Mouse (Mus musculus): ENCODE data around the gene Osbp2.

Osbp2 gene

DNA sequence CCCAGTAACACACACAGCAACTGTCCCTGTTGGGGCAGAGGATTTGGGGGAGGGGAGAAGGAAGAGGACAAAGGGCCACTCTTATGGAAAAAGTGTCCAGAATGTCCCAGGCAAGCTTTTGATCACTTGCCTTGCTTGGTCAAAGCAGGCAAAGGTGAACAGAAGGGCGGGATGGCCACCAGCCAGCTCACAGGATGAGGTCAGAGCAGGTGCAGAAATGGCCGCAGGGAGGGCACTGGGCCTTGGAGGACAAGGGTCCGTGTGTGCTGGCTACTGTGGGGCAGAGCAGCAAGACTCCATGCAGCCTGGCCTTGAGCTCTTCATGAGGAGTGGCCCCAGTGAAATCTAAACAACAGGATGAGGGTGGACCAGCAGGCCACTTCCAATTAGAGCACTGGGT is 110.9 kb downstream of the Osbp2 start:
- no peak for DNase-seq

DNA sequence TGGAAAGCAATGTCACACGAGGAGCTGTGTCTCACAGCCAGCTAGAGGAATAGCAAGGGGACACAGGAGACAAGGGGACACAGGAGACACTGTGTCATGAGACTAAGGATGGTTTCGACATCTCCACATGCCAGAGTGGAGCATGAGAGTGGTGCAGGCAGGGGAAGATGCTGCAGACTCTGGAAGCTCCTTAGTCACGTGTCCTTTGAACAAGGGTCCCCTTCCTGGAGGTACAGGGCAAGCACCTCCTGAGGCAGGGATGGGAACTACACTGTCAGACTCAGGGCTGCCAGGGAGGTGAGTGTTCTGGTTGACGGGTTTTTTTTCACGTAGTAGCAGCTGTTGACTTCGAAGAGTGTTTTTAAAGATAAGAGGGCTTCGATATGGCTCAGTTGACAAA is 113.9 kb downstream of the Osbp2 start:
- DNase-seq = no peak

DNA sequence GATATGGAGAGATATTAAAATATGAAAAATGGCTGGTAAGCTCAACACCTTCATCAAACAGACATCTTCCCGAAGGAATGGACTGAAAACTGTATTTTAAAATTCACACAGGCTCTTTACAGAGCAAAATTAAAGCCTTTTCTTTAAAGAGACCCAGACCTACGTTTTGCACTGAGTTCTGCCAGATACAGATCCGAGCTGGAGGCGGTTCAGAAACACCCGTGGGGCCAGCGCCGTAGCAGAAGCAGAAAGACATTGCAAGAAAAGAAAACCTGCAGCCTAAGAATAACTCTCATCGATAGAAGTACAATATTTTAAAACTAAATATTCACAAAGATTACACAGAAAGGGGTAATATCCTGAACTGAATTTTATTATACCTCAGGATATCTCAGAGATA is 121.3 kb downstream of the Osbp2 start:
- DNase-seq = no peak

DNA sequence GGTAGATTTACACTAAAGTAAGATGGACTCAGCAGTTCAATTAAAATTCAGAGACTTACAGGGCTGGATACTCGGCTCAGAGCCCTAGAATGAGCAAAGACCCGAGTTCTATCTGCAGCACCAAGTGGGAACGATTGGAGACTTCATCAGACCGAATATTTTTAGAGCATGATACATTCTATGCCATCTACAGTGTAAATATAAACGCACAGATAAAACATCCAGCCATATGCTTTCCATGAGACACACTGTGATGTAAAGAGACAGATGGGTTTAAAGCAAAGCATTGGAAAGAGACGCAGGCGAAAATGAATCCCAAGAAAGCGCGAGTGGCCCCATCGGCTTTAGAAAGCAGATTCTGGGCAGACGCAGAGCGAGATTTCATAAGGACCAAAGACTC is 122.5 kb downstream of the Osbp2 start:
- DNase-seq = no peak

DNA sequence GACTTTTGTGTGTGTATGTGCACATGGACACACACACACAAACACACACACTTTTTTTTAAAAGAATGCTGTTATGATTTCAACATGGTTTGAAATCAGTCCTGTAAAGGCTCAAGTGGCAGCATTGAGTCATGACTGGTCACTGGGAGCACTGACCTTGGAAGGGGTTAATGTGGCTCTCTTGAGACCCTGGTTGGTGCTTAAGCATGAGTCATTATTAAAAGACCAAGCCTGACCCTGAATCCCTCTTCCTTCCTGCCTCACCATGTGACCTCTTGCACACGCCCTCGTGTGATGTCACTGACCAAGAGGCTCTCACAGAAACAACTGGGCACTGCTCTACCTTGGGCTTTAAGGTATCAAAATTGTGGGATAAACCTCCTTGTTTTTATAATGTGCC is 124.9 kb downstream of the Osbp2 start:
- DNase-seq = no peak

DNA sequence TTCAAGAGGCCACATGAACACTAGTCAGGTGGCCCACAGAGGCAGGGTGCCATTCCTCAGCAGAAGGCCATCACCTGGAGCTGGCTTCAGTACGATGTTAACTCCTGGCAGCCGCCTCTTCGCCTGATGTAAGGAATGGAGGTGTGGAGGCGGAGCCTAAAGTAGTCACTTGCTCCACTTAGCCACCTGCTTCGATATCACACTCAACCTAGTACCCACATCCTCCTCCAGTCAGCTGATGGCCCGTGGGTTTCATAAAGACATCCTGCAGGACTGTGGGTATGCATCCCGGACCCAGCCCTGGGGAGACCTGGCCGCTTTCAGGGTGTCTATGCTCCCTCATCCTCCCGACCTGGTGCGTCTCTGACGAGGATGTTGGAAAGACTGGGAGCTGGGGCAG is 128.0 kb downstream of the Osbp2 start:
- DNase-seq = no peak

DNA sequence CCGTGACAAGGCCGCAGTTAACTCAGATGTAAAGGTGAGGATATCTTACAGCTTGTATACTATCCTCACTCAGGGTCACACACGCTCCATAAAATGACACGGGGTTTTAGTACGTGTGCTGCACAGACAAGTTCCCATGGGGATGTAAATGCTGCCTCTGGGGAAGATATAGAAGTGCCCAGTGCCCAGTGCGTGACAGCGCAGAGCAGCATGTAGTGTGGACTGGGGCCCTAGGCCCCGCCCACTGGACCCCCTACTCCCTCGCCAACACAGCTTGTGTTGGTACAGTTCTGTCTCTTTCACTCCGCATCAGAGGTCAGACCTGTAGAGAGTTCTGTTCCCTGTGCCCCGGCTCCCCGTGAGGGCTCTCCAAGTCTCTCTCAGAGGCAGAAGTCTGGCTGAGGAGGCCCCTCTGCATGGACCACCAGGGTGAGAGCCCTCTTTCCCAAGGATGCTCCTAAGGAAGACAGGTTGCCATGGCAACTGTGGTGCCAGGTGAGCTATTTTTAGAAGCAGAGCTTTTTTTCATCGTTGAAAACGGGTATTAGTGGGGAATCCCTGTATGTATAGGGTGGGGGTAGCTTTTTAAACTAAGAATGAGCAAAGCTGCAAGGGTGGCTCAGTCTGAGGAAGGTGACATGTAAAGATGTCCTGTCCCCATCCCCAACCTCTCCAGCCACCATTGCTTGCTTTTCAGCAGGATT is 129.6 kb downstream of the Osbp2 start:
- no peak for DNase-seq

DNA sequence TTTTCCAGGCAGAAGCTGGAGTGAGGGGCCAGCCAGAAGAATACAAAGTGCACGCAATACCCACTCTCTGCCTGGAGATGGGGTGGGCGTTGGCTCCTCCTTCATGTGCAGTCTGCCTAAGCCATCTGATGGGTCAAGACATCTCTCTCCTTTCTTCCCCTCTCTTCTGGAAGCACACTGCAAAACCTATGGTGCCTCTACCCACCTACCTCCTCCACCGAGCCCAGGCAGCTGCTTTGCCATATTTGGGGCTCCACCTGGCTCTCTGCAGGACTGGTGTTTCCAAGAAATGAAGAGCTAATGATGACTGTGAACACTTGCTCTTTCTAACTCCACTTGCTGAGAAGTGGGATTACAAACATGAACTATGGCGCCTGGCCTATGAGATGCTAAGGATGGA is 132.2 kb downstream of the Osbp2 start:
- no peak for DNase-seq

DNA sequence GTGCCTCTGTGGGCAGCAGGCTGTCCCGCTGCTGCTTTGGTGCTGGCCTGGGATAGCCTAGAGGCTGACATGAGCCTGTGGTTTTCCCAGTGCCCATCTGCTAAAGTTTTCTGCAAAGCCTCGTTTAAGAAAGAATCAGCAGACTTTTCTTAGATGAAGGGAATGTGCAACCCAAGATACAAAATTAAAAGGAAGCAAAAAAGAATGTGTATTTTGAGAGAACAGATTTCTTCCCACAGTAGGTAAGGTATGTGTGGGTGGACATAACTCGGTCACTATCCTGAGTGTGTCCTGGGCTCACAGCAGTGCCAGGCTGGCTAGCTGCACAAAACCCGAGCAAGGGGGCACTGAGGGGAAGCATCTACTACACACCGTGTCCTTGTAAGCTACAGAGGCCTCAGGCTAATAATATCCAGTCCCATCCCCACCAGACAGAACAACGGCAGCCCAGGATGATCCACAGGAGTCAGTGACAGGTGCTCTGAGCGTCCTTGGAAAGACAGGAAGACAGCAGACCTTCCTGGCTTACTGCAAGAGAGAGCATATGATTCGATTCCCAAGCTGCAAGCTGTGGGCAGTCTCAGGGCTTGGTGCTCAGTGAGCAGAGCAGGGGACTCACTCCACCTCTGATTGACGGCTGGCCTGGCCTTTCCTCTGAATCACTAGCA is 136.1 kb downstream of the Osbp2 start:
- DNase-seq = no peak

DNA sequence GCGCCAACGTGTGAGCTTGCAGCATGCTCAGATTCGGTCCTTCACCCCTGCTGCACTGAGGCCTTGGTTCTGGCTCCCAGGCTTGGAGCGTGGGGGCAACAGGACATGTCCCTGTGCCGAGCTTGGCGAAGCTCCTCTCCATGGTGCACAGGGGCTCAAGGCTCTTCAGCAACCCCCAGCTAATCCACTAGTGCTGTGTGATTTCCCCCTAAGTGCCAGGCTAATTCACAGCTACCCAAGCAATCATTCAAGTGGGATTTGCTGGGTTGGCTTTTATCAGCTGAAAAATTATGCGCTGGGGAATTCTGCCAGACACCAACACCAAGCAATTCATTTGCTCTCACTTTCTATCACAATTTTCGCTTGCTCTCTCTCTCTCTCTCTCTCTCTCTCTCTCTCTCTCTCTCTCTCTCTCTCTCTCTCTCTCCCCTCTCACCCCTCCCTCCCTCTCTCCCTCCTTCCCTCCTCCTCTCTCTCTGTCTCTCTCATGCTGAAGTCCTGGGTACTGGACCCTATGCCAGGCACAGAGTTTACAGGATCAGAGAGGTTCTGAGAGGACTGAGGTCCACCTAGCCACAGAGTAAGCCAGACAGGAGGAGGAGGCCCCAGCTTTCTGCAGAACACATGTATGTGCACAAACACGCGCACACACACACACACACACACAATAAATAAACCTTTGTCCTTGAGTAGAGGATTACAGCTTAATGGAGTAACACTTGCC is 138.2 kb downstream of the Osbp2 start:
- no peak for DNase-seq

DNA sequence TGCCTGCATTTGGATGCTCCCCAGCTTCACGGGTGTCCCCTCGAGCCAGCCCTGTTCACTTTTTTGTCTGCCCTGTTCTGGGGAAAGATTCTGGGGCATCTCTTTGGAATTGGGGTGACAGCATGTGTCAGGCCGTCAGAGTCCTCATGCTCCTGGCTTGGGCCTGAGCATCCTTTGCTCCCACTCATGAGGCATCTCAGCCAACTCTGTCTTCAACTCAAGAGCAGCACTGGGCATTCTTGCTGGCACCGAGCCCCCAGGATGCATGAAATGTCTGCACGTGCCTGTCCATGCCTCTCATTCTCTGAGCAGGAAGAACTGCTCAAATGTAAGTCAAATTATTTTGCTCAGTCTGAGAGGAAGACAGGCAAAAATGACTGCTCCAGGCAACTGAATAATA is 139.0 kb downstream of the Osbp2 start:
- no peak for DNase-seq

DNA sequence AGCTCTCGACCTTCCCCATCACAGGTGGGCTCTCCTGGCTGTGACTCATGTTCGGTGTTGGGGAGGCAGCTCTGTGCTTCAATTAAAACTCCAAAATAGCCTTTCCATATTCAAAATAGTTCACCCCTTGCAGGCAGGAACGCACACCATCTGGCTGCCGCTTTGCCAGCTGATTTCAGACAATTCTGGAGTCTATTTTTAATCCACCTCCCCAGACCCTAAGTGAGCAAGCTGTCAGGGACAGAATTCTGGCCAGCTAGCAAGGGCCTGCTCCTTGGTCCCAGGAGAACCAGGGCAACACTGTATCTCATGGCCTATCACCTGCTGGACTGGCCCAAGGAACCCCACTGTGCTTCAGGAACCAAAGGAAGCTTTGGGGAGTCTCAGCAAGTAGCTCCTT is 139.8 kb downstream of the Osbp2 start:
- no peak for DNase-seq

DNA sequence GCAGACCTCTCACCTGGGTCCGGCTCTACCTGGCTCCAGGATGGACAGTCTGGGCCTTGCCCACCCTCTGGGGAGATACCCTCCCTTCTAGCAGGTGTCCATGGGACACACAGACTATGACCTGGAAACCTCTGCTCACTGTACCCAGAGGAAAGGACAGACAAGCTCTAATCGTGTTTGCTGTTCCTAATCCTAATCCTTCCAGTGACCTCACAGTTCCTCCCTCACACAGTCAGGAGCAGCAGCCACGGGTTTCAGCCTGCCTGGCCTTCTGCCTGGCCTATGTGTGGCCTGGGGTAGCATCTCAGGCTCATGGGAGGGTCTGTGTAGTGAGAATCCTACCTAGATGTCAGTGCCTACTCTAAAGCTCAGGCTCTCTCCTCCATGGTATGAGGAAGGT is 140.8 kb downstream of the Osbp2 start:
- no peak for DNase-seq

DNA sequence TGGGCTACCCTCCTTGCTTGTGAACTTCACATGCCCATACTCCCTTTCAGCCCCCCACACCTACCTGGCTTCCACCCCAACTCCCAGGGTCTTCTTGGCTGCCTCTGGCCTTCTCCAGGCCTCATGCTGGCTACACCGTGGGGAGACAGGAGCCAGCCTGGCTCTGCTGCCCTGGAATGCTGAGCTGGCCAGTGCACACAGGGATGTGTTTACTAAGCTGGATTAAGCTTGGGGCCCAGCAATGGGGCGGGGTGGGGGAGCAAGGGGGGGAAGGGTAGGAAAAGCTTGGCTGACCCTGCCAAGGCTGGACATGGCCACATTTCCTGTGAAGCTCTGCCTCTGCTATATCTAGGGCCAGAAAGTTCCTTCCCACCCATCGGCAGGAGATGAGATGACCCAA is 141.7 kb downstream of the Osbp2 start:
- DNase-seq = no peak

DNA sequence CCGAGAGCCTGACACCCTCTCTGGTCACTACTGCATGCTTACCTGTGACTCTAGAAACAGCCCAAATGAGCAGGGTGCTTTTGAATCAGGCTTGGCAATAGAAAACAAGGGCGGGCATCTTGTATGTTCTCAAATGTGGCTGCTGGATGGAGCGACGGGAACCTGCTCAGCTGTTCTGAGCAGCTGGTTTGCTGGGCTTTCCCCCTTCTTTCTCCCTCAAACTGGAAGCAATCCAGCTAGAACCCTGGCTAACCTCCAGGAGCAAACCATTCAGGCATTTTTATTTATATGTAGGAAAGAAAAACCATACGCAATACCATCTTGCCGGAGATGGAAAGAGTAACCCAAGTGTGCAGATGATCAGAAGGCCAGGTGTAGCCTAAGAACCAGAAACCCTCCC is 147.0 kb downstream of the Osbp2 start:
- no peak for DNase-seq

DNA sequence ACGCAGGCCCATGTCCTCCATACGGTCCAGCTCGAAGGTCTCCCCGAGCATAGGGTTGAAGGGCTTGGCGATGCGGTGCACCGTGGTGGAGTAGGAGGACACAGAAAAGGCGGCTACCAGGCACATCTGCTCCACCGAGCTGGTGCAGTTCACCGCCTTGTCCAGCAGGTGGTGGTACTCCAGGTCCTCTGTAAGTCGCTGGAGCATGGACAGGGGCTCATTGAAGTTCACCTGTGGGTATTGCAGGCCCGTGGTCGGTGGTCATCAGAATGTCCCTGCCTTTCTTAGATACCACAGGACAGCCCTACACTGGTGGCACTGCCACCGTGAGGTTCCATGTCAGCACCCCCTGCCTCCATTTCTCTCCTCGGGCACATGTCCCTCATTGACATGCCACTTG is 149.2 kb downstream of the Osbp2 start:
- DNase-seq = peak; percentile 74

DNA sequence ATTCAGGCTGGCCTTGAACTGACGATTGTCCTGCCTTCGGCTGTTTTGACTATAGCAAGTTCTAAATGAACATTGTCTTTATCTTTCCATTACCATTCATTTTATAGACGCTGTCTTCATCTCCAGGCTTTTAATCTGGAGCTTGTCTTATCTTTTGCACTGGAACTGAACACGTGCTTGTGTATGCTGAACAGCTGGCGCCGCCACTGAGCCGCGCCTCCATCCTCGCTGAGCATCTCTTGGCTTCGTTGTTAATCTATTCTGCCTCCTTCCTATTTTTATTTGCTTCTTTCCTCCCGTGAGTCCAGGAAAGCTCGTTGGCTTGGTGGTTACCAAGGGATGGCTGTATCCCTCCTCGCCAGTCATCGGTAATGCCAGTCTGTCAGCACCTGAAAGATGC is 153.5 kb downstream of the Osbp2 start:
- DNase-seq = no peak

DNA sequence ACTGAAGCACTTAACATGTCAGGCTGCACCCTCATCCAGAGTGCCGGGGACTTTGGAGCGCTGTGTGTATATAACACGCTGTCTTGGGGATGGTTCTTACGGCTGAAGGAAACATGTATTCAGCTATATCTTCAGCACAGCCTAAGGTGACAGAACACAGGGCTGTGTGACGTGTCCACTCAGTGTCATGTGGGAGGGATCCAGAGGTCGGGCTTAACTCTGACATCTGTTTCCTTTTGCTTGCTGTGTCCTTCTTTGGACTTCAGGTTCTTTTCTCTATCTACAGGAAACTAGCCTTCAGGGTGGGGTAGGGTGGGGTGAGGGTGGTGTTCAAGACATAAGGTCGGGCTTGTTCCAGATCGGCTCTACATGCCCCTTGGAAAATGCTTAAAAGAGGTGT is 156.6 kb downstream of the Osbp2 start:
- no peak for DNase-seq

DNA sequence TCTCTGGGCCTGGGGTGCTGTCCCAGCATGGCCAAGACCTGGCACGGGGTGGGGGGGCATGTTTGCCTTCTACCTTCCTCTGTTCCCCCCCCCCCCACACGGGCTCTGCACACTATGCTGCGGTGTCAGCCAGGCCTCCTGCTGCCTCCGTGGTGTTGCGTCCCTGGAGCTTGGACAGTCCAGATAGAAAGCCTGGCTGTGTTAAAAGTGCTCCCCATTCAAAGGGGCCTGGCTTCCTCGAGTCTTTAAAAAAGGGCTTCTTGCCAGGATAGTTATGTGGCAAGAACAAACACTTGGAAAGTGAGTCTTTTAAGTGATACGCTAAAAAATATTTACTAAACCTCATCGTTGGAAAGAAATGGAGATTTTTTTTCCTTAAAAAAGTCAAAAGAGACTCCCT is 159.3 kb downstream of the Osbp2 start:
- peak; percentile 27 for DNase-seq

DNA sequence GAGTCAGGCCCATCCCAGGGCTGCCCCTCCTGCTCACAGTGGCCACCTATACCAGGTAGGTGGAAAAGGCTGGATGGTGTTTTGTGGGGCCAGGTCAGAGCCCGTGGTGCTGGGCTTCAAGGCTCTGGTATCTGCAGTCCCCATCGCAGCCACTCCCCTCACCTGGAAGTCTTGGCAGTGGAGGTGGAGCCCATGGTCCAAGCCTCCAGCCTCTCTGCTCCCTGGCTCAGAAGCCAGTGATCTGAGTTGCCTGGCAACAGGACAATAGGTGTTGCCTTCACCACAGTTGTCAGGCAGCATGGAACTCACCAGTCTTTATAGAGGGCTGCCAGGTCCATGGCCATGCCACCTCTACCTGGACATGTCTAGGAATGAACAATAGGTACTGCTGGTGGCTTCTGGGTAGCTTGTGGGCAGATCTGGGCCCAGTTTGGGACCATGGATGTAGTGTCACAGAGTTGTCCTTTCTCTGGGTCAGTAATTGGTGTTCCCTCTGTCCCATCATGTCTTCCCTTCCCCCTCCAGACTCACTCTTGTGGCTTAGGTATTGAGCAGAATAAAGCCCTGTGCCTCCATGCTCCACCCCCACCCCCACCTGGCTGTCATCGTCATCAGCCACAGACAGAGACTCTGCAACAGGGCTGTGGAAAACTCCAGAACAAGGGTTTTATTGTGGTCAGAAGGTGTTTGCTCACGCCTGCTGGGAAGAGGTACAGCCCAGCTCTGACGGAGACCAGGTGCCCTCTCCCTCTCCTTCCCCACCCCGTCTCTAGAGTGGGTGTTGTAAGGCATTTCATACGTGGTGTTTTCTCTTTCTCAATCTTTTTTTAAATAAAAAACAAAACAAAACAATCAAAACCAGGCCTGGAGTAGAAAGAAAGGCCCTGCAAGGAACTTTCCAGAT is 160.4 kb downstream of the Osbp2 start:
- DNase-seq = no peak

DNA sequence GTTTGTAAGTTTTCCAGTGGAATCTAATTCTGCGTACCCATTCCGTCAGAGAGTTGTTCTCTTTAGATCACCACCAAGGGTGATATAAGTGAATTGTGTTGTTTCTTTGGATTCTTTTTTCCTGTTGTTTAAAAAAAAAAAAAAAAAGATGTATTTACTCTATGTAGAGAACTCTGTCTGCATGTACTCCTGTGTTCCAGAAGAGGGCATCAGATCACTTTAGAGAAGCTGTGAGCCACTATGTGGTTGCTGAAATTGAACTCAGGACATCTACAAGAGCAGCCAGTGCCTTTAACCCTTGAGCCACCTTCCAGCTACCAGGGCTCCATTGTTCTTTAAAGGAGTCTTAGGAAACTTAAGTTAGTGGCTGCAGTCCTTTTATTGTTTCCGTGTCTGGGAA is 166.3 kb downstream of the Osbp2 start:
- no peak for DNase-seq

DNA sequence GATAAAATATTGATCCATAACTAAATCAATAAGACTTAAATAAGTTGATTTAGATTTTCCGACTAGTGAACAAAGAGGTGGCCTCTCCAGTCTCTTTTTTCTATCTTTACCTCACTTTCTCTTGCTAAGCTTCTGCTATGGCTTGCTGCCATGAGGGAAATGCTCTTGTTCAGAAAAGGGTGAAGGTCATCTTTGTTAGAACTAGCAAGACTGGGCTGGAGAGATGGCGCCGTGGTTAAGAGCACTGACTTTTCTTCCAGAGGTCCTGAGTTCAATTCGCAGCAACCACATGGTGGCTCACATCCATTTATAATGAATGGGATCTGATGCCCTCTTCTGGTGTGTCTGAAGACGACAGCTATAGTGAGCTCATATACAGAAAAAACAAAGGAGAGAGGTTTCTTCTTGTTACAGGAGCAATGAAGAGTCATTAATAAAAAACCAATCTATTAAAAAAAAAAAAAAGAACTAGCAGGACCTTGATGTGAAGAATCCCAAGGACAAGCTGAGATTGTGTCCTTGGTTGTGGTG is 167.6 kb downstream of the Osbp2 start:
- no peak for DNase-seq

DNA sequence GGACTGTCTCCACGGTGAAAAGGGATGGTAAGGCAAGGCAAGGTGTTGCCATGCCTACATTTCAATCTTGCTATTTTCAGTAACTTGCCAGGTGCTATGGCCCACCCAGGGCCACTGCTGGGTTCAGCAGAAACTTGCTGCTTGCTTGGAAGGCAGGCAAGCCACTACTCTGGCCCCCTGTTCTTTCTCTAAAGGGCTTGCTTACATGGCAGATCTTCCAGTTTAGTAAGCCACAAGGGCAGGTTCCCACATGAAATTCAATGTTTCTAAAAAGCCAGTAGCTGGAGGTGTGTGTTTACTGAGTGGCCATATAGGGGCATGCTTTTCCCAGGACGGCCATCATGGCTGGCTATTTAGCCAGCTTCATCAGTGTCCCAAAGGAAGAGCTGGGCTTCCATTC is 172.0 kb downstream of the Osbp2 start:
- DNase-seq = no peak
